Mouse (Mus musculus) brain, embryonic 14.5 days (tissue): ENCODE measurements around the gene Hs3st3a1.

Experiments used
- CTCF ChIP-seq: fragments of 200-500 bp; IDR thresholded peaks from 2 replicates; pipeline ENCODE4 v1.5.1; 2012; ENCODE audit warnings: inconsistent platforms, mild to moderate bottlenecking, moderate library complexity, borderline replicate concordance; ENCODE audit not compliant: insufficient read depth, insufficient read length; ENCODE audit errors: extremely low read depth
- POLR2A ChIP-seq: fragments of 200-500 bp; IDR thresholded peaks from 2 replicates; pipeline ENCODE4 v1.6.1; 2012; ENCODE audit warnings: mild to moderate bottlenecking, inconsistent platforms, borderline replicate concordance; ENCODE audit not compliant: poor library complexity, insufficient read depth, insufficient read length, severe bottlenecking; ENCODE audit errors: extremely low read depth

- no peak for TF ChIP-seq CTCF
- no peak for TF ChIP-seq POLR2A
Observed at GRCm38 (mm10) chr11:64541866-64542265, 106.7 kb downstream of the Hs3st3a1 start.
